Mouse (Mus musculus) midbrain, embryonic 13.5 days (tissue): ENCODE results near the gene Ubl4b. TPM values are rescaled to one million over a fixed set of nuclear protein-coding genes. Genes with fewer than 3 reads are reported as not detected.
A peak's percentile ranks its signal among the peaks of the same experiment; 100 is the strongest.

ENCODE experiments used
- ATAC-seq: fragments of 200-750 bp; cut with Nextera tagmentation; 2 replicates; pipeline ENCODE4 v1.8.0; 2017; ENCODE audit warnings: mild to moderate bottlenecking, moderate TSS enrichment, moderate library complexity
- H3K27ac ChIP-seq: fragments of 300-500 bp; sonication (generic); 2 replicates; pipeline ENCODE4 v1.5.1; 2015; ENCODE audit warnings: inconsistent platforms, mild to moderate bottlenecking, moderate library complexity
- H3K27me3 ChIP-seq: fragments of 300-500 bp; sonication (generic); 2 replicates; pipeline ENCODE4 v1.6.1; 2015; ENCODE audit warnings: mild to moderate bottlenecking, inconsistent platforms
- H3K36me3 ChIP-seq: fragments of 300-500 bp; sonication (generic); 2 replicates; pipeline ENCODE4 v1.6.1; 2015; ENCODE audit warnings: mild to moderate bottlenecking, inconsistent platforms
- H3K4me1 ChIP-seq: fragments of 300-500 bp; sonication (generic); replicated peaks from 2 replicates; pipeline ENCODE4 v1.6.1; 2015; ENCODE audit warnings: inconsistent platforms
- H3K4me2 ChIP-seq: fragments of 300-500 bp; sonication (generic); replicated peaks from 2 replicates; pipeline ENCODE4 v1.6.1; 2015; ENCODE audit warnings: moderate library complexity, mild to moderate bottlenecking, inconsistent platforms
- H3K4me3 ChIP-seq: fragments of 300-500 bp; sonication (generic); replicated peaks from 2 replicates; pipeline ENCODE4 v1.5.1; 2015; ENCODE audit warnings: mild to moderate bottlenecking, inconsistent platforms
- H3K9ac ChIP-seq: fragments of 300-500 bp; sonication (generic); replicated peaks from 2 replicates; pipeline ENCODE4 v1.6.1; 2015; ENCODE audit warnings: mild to moderate bottlenecking, inconsistent platforms
- H3K9me3 ChIP-seq: fragments of 300-500 bp; sonication (generic); 2 replicates; pipeline ENCODE4 v1.6.1; 2016; ENCODE audit warnings: mild to moderate bottlenecking, inconsistent platforms
- WGBS: fragments of 180-500 bp; shearing (Covaris S2); methylation state at CpG from one replicate; pipeline ENCODE4 v1.1.7; 2015; 5-methylcytosine and 5-hydroxymethylcytosine counted together
- polyA plus RNA-seq: library from polyadenylated mRNA; unstranded; fragments of >200 nt; fragmentation: Nextera tagmentation; extraction: Ambion mirVana; gene quantifications from 2 replicates; pipeline ENCODE4 v1.2.1, GENCODE M21; 2015

Ubl4b gene
- polyA plus RNA-seq, 1 experiment from 2014 or later: not detected

GRCm38 (mm10) chr3:107536810-107537503, 17.9 kb downstream of the Ubl4b start:
- peak overlapping the region; percentile 53 for H3K4me2 ChIP-seq
- no peaks in the 10 kb centered on the region for H3K27me3 ChIP-seq
- H3K4me1 ChIP-seq: peaks cover 16% of the 10 kb centered on the region
- no peaks in the 10 kb centered on the region for H3K9me3 ChIP-seq
- H3K27ac ChIP-seq: peak overlapping the region; percentile 87
- peak; percentile 85 for ATAC-seq
- 3% methylated on average over 17 of the region's 17 CpGs for WGBS
- H3K36me3 ChIP-seq: no peaks in the 10 kb centered on the region
- peak overlapping the region; percentile 28 for H3K4me3 ChIP-seq
- H3K9ac ChIP-seq: peak overlapping the region; percentile 64

GRCm38 (mm10) chr3:107534951-107535350, 19.9 kb downstream of the Ubl4b start:
- Histone ChIP-seq H3K36me3 (no peaks in the 10 kb centered on the region), H3K4me1 (peaks cover 17% of the 10 kb centered on the region), H3K9me3 (no peaks in the 10 kb centered on the region), H3K4me3 (no peak overlapping the region), H3K9ac (no peak overlapping the region), H3K4me2 (no peak overlapping the region), H3K27ac (no peak overlapping the region), H3K27me3 (no peaks in the 10 kb centered on the region)
- 89% methylated on average over 7 of the region's 7 CpGs for WGBS
- ATAC-seq: no peak

- Histone ChIP-seq H3K4me3 (no peak overlapping the region), H3K9me3 (no peaks in the 10 kb centered on the region), H3K27ac (no peak overlapping the region), H3K36me3 (no peaks in the 10 kb centered on the region), H3K4me1 (peaks cover 31% of the 10 kb centered on the region), H3K4me2 (no peak overlapping the region), H3K9ac (no peak overlapping the region), H3K27me3 (no peaks in the 10 kb centered on the region)
- WGBS: 65% methylated on average over 4 of the region's 4 CpGs
- ATAC-seq: no peak
Measured at GRCm38 (mm10) chr3:107533532-107533931, 21.3 kb downstream of the Ubl4b start.

- H3K36me3 ChIP-seq: no peaks in the 10 kb centered on the region
- H3K27me3 ChIP-seq: no peaks in the 10 kb centered on the region
- ATAC-seq: no peak
- no peak overlapping the region for H3K4me2 ChIP-seq
- 74% methylated on average over 5 of the region's 5 CpGs for WGBS
- no peaks in the 10 kb centered on the region for H3K9me3 ChIP-seq
- no peak overlapping the region for H3K9ac ChIP-seq
- peaks cover 27% of the 10 kb centered on the region for H3K4me1 ChIP-seq
- H3K27ac ChIP-seq: 0 out of 2 replicates have a peak overlapping the region, but pooled peaks have one; percentile 95
- H3K4me3 ChIP-seq: no peak overlapping the region
Measured at GRCm38 (mm10) chr3:107530581-107530980, 24.3 kb downstream of the Ubl4b start.

GRCm38 (mm10) chr3:107529182-107529581, 25.7 kb downstream of the Ubl4b start:
- peak overlapping the region; percentile 95 for H3K27ac ChIP-seq
- peaks cover 27% of the 10 kb centered on the region for H3K4me1 ChIP-seq
- WGBS: 68% methylated on average over 5 of the region's 5 CpGs
- ATAC-seq: peak; percentile 46
- H3K4me2 ChIP-seq: peak overlapping the region; percentile 49
- no peaks in the 10 kb centered on the region for H3K9me3 ChIP-seq
- H3K4me3 ChIP-seq: no peak overlapping the region
- H3K27me3 ChIP-seq: no peaks in the 10 kb centered on the region
- H3K36me3 ChIP-seq: no peaks in the 10 kb centered on the region
- no peak overlapping the region for H3K9ac ChIP-seq

GRCm38 (mm10) chr3:107528401-107529118, 26.3 kb downstream of the Ubl4b start:
- 6% methylated on average over 9 of the region's 9 CpGs for WGBS

GRCm38 (mm10) chr3:107524547-107524946, 30.3 kb downstream of the Ubl4b start:
- H3K27me3 ChIP-seq: peaks cover 9% of the 10 kb centered on the region
- WGBS: 35% methylated on average over 6 of the region's 6 CpGs
- no peak overlapping the region for H3K9ac ChIP-seq
- no peak overlapping the region for H3K4me3 ChIP-seq
- no peak overlapping the region for H3K27ac ChIP-seq
- peaks cover 23% of the 10 kb centered on the region for H3K4me1 ChIP-seq
- H3K9me3 ChIP-seq: no peaks in the 10 kb centered on the region
- no peak overlapping the region for H3K4me2 ChIP-seq
- H3K36me3 ChIP-seq: no peaks in the 10 kb centered on the region
- ATAC-seq: no peak

More at GRCm38 (mm10) chr3:107528401-107529118, 26.3 kb downstream of the Ubl4b start:
- Histone ChIP-seq H3K27me3 (no peaks in the 10 kb centered on the region), H3K9ac (peak overlapping the region; percentile 50), H3K9me3 (no peaks in the 10 kb centered on the region), H3K4me2 (peak overlapping the region; percentile 49), H3K4me1 (peaks cover 27% of the 10 kb centered on the region), H3K36me3 (no peaks in the 10 kb centered on the region), H3K27ac (peak overlapping the region; percentile 95), H3K4me3 (no peak overlapping the region)
- peak; percentile 95 for ATAC-seq

GRCm38 (mm10) chr3:107520931-107521330, 33.9 kb downstream of the Ubl4b start:
- no peak for ATAC-seq
- Histone ChIP-seq H3K9ac (no peak overlapping the region), H3K36me3 (no peaks in the 10 kb centered on the region), H3K4me2 (no peak overlapping the region), H3K27ac (no peak overlapping the region), H3K4me3 (no peak overlapping the region), H3K27me3 (peaks cover 41% of the 10 kb centered on the region), H3K9me3 (no peaks in the 10 kb centered on the region), H3K4me1 (peaks cover 25% of the 10 kb centered on the region)
- 83% methylated on average over 5 of the region's 5 CpGs for WGBS

GRCm38 (mm10) chr3:107517631-107518108, 37.2 kb downstream of the Ubl4b start, which contains the start of gene Slc6a17:
Gene Slc6a17, minus strand, starts transcription at chr3:107518018.
- Histone ChIP-seq H3K9ac (peak within 1 kb of the TSS; percentile 66), H3K4me1 (peaks cover 26% of the 10 kb centered on the region), H3K4me2 (peak within 1 kb of the TSS; percentile 85), H3K9me3 (no peaks in the 10 kb centered on the region), H3K27ac (peak within 1 kb of the TSS; percentile 75), H3K4me3 (peak within 1 kb of the TSS; percentile 57), H3K36me3 (no peaks in the 10 kb centered on the region), H3K27me3 (peaks cover 52% of the 10 kb centered on the region)
- ATAC-seq: peak; percentile 83
- under 1% methylated on average over 68 of the region's 68 CpGs for WGBS

GRCm38 (mm10) chr3:107516776-107517630, 37.9 kb downstream of the Ubl4b start:
- 4% methylated on average over 55 of the region's 55 CpGs for WGBS
- H3K27me3 ChIP-seq: peaks cover 52% of the 10 kb centered on the region

GRCm38 (mm10) chr3:107515989-107516388, 38.9 kb downstream of the Ubl4b start:
- 76% methylated on average over 4 of the region's 4 CpGs for WGBS
- no peak overlapping the region for H3K27ac ChIP-seq
- H3K4me2 ChIP-seq: no peak overlapping the region
- no peak overlapping the region for H3K9ac ChIP-seq
- peaks cover 52% of the 10 kb centered on the region for H3K27me3 ChIP-seq
- no peaks in the 10 kb centered on the region for H3K36me3 ChIP-seq
- H3K9me3 ChIP-seq: no peaks in the 10 kb centered on the region
- peaks cover 26% of the 10 kb centered on the region for H3K4me1 ChIP-seq
- no peak for ATAC-seq
- H3K4me3 ChIP-seq: 0 out of 2 replicates have a peak overlapping the region, but pooled peaks have one; percentile 57

More at GRCm38 (mm10) chr3:107516776-107517630, 37.9 kb downstream of the Ubl4b start:
- Histone ChIP-seq H3K4me2 (peak overlapping the region; percentile 85), H3K9ac (peak overlapping the region; percentile 66), H3K9me3 (no peaks in the 10 kb centered on the region), H3K4me3 (peak overlapping the region; percentile 57), H3K4me1 (peaks cover 26% of the 10 kb centered on the region), H3K27ac (peak overlapping the region; percentile 75), H3K36me3 (no peaks in the 10 kb centered on the region)
- ATAC-seq: peak; percentile 87
